Mouse (Mus musculus) CH12.LX (cell line): ENCODE measurements at regions not wholly inside any gene's neighbourhood (a gene's known extent, or its start where the extent isn't known, plus 50 kb on each side); places are given as distances from the start of the nearest gene placed in this dataset.

ENCODE experiments used
- EP300 ChIP-seq: IDR thresholded peaks from 2 replicates; pipeline ENCODE4 v1.6.1; 2011; ENCODE audit warnings: low read length, improper control_type of control experiment
- GABPA ChIP-seq: IDR thresholded peaks from 2 replicates; pipeline ENCODE4 v1.6.1; 2012; ENCODE audit warnings: low read depth, low read length, improper control_type of control experiment, inconsistent platforms; ENCODE audit not compliant: insufficient replicate concordance
- KAT2A ChIP-seq: IDR thresholded peaks from 2 replicates; pipeline ENCODE4 v1.6.1; 2012; ENCODE audit warnings: low read length, improper control_type of control experiment, inconsistent platforms; ENCODE audit not compliant: insufficient replicate concordance
- MAFK ChIP-seq: IDR thresholded peaks from 2 replicates; pipeline ENCODE4 v1.6.1; 2011; ENCODE audit warnings: low read length, improper control_type of control experiment; ENCODE audit not compliant: insufficient replicate concordance
- POLR2A ChIP-seq: IDR thresholded peaks from 2 replicates; pipeline ENCODE4 v1.6.1; 2011; ENCODE audit warnings: low read depth, mild to moderate bottlenecking, improper control_type of control experiment, low read length
- POLR2AphosphoS2 ChIP-seq: IDR thresholded peaks from 2 replicates; pipeline ENCODE4 v1.6.1; 2011; ENCODE audit warnings: low read depth, low read length, improper control_type of control experiment
- TCF12 ChIP-seq: IDR thresholded peaks from 2 replicates; pipeline ENCODE4 v1.6.1; 2014; ENCODE audit warnings: low read depth, mild to moderate bottlenecking, inconsistent platforms, low read length, improper control_type of control experiment
- USF1 ChIP-seq: IDR thresholded peaks from 2 replicates; pipeline ENCODE4 v1.6.1; 2014; ENCODE audit warnings: low read depth, mild to moderate bottlenecking, inconsistent platforms, low read length, improper control_type of control experiment
- ZKSCAN1 ChIP-seq: IDR thresholded peaks from 2 replicates; pipeline ENCODE4 v1.6.1; 2012; ENCODE audit warnings: low read depth, inconsistent platforms, low read length, improper control_type of control experiment, borderline replicate concordance
- ZNF384 ChIP-seq: IDR thresholded peaks from 2 replicates; pipeline ENCODE4 v1.6.1; 2012; ENCODE audit warnings: low read depth, low read length, improper control_type of control experiment, inconsistent platforms

DNA sequence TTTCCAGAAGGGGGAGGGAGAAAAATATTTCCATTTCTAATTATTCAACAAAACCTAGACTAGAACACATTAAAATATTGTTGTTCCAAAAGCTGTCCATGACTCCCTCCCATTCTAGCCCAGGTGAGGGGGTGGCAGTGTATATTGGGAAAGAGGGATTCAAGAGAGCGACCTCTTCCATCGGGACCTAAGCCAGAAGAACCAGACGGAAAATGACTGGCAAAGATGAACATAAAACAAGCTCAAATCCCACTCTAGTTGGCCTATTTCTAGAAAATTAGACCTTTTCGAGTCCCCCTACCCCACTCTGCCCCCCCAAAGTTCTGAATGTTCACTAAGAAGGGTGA is 84.3 kb upstream of the Hsd17b12 start:
- TF ChIP-seq EP300 (no peak), TCF12 (no peak), ZKSCAN1 (no peak), POLR2A (no peak), MAFK (no peak), KAT2A (no peak), POLR2AphosphoS2 (no peak), ZNF384 (peak; percentile 77), USF1 (no peak), GABPA (no peak)
